Mouse (Mus musculus): ENCODE measurements around the gene Zc3h12c. TPM values are rescaled to one million over a fixed set of nuclear protein-coding genes. Genes with fewer than 3 reads are reported as not detected.

The Zc3h12c gene
- polyA plus RNA-seq, 2 experiments from 2014 or later: 1.5 to 1.8 TPM

GRCm38 (mm10) chr9:52165706-52166090, 2.7 kb downstream of the Zc3h12c start:
- ATAC-seq: no peak

GRCm38 (mm10) chr9:52165076-52165705, 3.2 kb downstream of the Zc3h12c start:
- no peak for ATAC-seq

- no peak for ATAC-seq
Observed at GRCm38 (mm10) chr9:52160512-52160911, 7.9 kb downstream of the Zc3h12c start.

GRCm38 (mm10) chr9:52158561-52158960, 9.8 kb downstream of the Zc3h12c start:
- no peak for ATAC-seq

GRCm38 (mm10) chr9:52155417-52155816, 13.0 kb downstream of the Zc3h12c start:
- ATAC-seq: no peak

- ATAC-seq: no peak
Observed at GRCm38 (mm10) chr9:52154253-52154652, 14.1 kb downstream of the Zc3h12c start.

- ATAC-seq: no peak
Observed at GRCm38 (mm10) chr9:52152076-52152826, 16.1 kb downstream of the Zc3h12c start.

- ATAC-seq: no peak
Observed at GRCm38 (mm10) chr9:52149768-52150167, 18.6 kb downstream of the Zc3h12c start.

- ATAC-seq: no peak
Observed at GRCm38 (mm10) chr9:52149286-52149685, 19.1 kb downstream of the Zc3h12c start.

GRCm38 (mm10) chr9:52148831-52149230, 19.5 kb downstream of the Zc3h12c start:
- no peak for ATAC-seq

- ATAC-seq: no peak
Observed at GRCm38 (mm10) chr9:52148311-52148710, 20.1 kb downstream of the Zc3h12c start.

- ATAC-seq: no peak
Observed at GRCm38 (mm10) chr9:52146241-52146640, 22.1 kb downstream of the Zc3h12c start.

GRCm38 (mm10) chr9:52132771-52133170, 35.6 kb downstream of the Zc3h12c start:
- ATAC-seq: no peak

- no peak for ATAC-seq
Observed at GRCm38 (mm10) chr9:52130348-52130747, 38.0 kb downstream of the Zc3h12c start.

GRCm38 (mm10) chr9:52125225-52125624, 43.1 kb downstream of the Zc3h12c start:
- no peak for ATAC-seq

GRCm38 (mm10) chr9:52119212-52119611, 49.2 kb downstream of the Zc3h12c start:
- no peak for ATAC-seq

GRCm38 (mm10) chr9:52113091-52113490, 55.3 kb downstream of the Zc3h12c start:
- ATAC-seq: no peak

GRCm38 (mm10) chr9:52110738-52111137, 57.6 kb downstream of the Zc3h12c start:
- ATAC-seq: no peak

GRCm38 (mm10) chr9:52107161-52107560, 61.2 kb downstream of the Zc3h12c start:
- no peak for ATAC-seq

- no peak for ATAC-seq
Observed at GRCm38 (mm10) chr9:52105423-52105822, 62.9 kb downstream of the Zc3h12c start.

GRCm38 (mm10) chr9:52104225-52104615, 64.2 kb downstream of the Zc3h12c start:
- ATAC-seq: no peak

GRCm38 (mm10) chr9:52103448-52104224, 64.7 kb downstream of the Zc3h12c start:
- ATAC-seq: no peak

- no peak for ATAC-seq
Observed at GRCm38 (mm10) chr9:52102060-52102844, 66.1 kb downstream of the Zc3h12c start.
